Mouse (Mus musculus) bone marrow macrophage, adult 2 months (primary cell): ENCODE results near the gene Lrp2bp.

Experiments used
- CTCF ChIP-seq: IDR thresholded peaks from 2 replicates; pipeline ENCODE4 v1.5.1; 2012; ENCODE audit warnings: low read depth, mild to moderate bottlenecking, low read length, moderate library complexity
- POLR2A ChIP-seq: IDR thresholded peaks from 2 replicates; pipeline ENCODE4 v1.6.1; 2012; ENCODE audit warnings: mild to moderate bottlenecking, low read depth, low read length, borderline replicate concordance

GRCm38 (mm10) chr8:45973988-45974505 lies 25.1 kb upstream of the Lrp2bp start:
- no peak for TF ChIP-seq CTCF
- TF ChIP-seq POLR2A = no peak
